Mouse (Mus musculus) kidney, postnatal 0 days (tissue): ENCODE data around the gene Hax1. TPM values are rescaled to one million over a fixed set of nuclear protein-coding genes. Genes with fewer than 3 reads are reported as not detected.
A peak's percentile ranks its signal among the peaks of the same experiment; 100 is the strongest.

Source experiments
- ATAC-seq: fragments of 200-750 bp; cut with Nextera tagmentation; replicated peaks from 2 replicates; pipeline ENCODE4 v1.8.0; 2017; ENCODE audit warnings: low read depth, moderate number of reproducible peaks, moderate TSS enrichment, moderate library complexity; ENCODE audit not compliant: low FRiP score
- DNase-seq: peaks from one replicate; pipeline ENCODE4 v3.0.0-alpha.2; 2016; ENCODE audit warnings: low spot score
- H3K27ac ChIP-seq: fragments of 300-500 bp; sonication (generic); 2 replicates; pipeline ENCODE4 v1.5.1; 2014; ENCODE audit warnings: mild to moderate bottlenecking
- H3K27me3 ChIP-seq: fragments of 300-500 bp; sonication (generic); 2 replicates; pipeline ENCODE4 v1.6.1; 2014; ENCODE audit warnings: low read length, mixed read lengths; ENCODE audit not compliant: insufficient read depth
- H3K36me3 ChIP-seq: fragments of 300-500 bp; sonication (generic); 2 replicates; pipeline ENCODE4 v1.6.1; 2014; ENCODE audit warnings: low read length, mixed read lengths; ENCODE audit not compliant: insufficient read depth
- H3K4me1 ChIP-seq: fragments of 300-500 bp; sonication (generic); replicated peaks from 2 replicates; pipeline ENCODE4 v1.6.1; 2014; ENCODE audit warnings: antibody characterized with exemption, low read length, mixed read lengths; ENCODE audit not compliant: insufficient read depth
- H3K4me2 ChIP-seq: fragments of 300-500 bp; sonication (generic); 2 replicates; pipeline ENCODE4 v1.6.1; 2014; ENCODE audit warnings: mild to moderate bottlenecking, low read length, moderate library complexity, mixed read lengths
- H3K4me3 ChIP-seq: fragments of 300-500 bp; sonication (generic); replicated peaks from 2 replicates; pipeline ENCODE4 v1.5.1; 2014; ENCODE audit warnings: low read depth, low read length
- H3K9ac ChIP-seq: fragments of 300-500 bp; sonication (generic); 2 replicates; pipeline ENCODE4 v1.6.1; 2014; ENCODE audit warnings: low read depth, low read length
- H3K9me3 ChIP-seq: fragments of 300-500 bp; sonication (generic); replicated peaks from 2 replicates; pipeline ENCODE4 v1.6.1; 2016; ENCODE audit warnings: low read length, inconsistent platforms, mixed read lengths
- CTCF ChIP-seq: IDR thresholded peaks from 2 replicates; pipeline ENCODE4 v1.5.1; 2016; ENCODE audit warnings: antibody characterized with exemption, low read depth, mild to moderate bottlenecking, moderate library complexity
- WGBS: fragments of 180-500 bp; shearing (Covaris S2); extraction: QIAGEN DNeasy Blood & Tissue Kit; methylation state at CpG from one replicate; pipeline ENCODE4 v1.1.7; 2014; 5-methylcytosine and 5-hydroxymethylcytosine counted together
- polyA plus RNA-seq: library from polyadenylated mRNA; unstranded; fragments of >200 nt; fragmentation: Nextera tagmentation; extraction: Ambion mirVana; gene quantifications from 2 replicates; pipeline ENCODE4 v1.2.1, GENCODE M21; 2015

Gene Hax1
- polyA plus RNA-seq, result 160 and 168 TPM in 2 replicates

DNA sequence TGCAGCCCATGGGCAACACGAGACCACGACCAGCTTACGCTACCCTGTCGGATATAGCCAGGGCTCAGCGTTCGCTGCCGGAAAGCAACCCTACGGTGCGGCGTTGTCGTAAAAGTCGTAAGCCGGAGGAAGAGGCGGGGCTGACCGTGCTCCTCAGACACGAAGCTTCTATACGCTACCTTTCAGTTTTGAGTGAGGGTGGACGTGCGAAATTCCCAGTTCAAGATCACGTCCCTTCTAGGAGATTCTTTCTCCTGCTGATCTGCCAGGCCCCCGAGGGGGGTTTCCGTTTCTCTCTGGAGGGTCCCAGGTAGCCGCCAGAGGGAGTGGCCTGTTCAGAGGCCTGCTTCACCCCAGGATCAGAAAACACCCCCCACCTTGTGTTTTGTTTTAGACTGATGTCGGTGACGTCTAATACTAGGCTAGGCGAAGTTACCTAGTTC is at the start of gene Hax1:
Hax1 (minus strand) TSS at position 169 of the 443 bp plus-strand sequence.
- Histone ChIP-seq H3K27ac (peak within 1 kb of the TSS; percentile 95), H3K27me3 (no peaks in the 10 kb centered on the region), H3K9me3 (no peaks in the 10 kb centered on the region), H3K9ac (peak within 1 kb of the TSS; percentile 86), H3K4me2 (peak within 1 kb of the TSS; percentile 86), H3K36me3 (peaks cover 19% of the 10 kb centered on the region), H3K4me3 (peak within 1 kb of the TSS; percentile 69), H3K4me1 (no peaks in the 10 kb centered on the region)
- peak; percentile 92 for ATAC-seq
- DNase-seq, result peak; percentile 98
- WGBS, result under 1% methylated on average over 26 of the region's 26 CpGs
- TF ChIP-seq CTCF, result peak; percentile 28; the same call in 1 of the 2 replicates

DNA sequence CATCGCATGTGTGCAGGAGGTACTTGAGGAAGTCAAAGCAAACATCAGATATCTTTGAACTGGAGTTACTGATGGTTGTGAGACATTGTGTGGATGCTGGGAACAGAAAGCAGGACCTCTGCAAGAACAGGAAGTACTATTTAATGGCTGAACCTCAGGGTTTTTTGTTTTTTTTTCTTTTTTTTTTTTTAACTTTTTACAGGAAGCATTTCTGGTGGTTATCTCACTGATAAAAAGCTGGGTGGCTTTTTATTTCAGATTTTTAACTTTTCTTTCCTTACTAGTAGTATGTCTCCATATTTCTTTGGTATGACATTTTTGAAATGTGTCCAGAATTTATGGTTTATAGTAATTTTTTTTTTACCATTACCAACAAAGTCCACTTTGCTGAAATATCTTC is 37.7 kb upstream of the Hax1 start:
- Histone ChIP-seq H3K4me1 (no peaks in the 10 kb centered on the region), H3K4me2 (no peak overlapping the region), H3K27ac (no peak overlapping the region), H3K36me3 (peaks cover 56% of the 10 kb centered on the region), H3K4me3 (no peak overlapping the region), H3K9me3 (no peaks in the 10 kb centered on the region), H3K27me3 (no peaks in the 10 kb centered on the region), H3K9ac (no peak overlapping the region)
- WGBS, result 97% methylated on average over 1 of the region's 1 CpGs
- no peak for ATAC-seq
- no peak for DNase-seq
- no peak for TF ChIP-seq CTCF

DNA sequence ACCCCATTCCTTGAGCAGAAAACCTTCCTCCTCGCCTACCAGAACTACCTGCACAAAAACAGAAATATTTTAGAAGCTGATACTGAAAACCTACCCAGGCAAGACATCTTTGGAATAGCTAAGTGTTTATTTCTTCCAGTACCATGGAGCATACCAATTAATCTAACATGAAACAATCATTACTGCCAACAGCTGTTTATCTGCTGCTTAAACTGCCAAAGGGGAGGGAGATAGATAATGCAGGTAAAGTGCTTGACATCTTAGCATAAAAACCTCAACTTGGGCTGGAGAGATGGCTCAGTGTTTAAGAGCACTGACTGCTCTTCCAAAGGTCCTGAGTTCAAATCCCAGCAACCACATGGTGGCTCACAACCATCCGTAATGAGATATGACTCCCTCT is 36.1 kb upstream of the Hax1 start:
- no peak for DNase-seq
- Histone ChIP-seq H3K36me3 (peaks cover 55% of the 10 kb centered on the region), H3K9me3 (no peaks in the 10 kb centered on the region), H3K27me3 (no peaks in the 10 kb centered on the region), H3K27ac (no peak overlapping the region), H3K9ac (no peak overlapping the region), H3K4me1 (no peaks in the 10 kb centered on the region), H3K4me3 (no peak overlapping the region), H3K4me2 (no peak overlapping the region)
- WGBS, result 93% methylated on average over 2 of the region's 2 CpGs
- TF ChIP-seq CTCF, result no peak
- no peak for ATAC-seq

DNA sequence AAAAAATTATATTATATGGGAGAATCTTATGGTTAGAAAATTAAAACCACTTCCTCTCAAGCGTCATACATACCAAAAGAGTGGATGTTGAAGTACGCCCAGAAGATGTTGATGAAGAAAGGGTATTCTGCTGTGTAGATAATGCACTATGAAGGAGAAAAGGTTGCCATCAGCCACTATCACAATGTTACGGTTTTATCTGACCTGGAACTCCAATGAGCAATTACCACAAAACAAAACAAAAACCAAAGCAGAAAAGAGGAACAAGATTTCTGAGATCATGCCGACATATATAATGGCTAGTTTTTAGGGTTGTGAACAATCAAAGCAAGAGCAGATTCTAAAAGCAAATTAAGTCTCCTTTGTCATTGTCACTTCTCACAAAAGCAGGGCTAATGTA is 18.0 kb upstream of the Hax1 start:
- ATAC-seq, result no peak
- peaks cover 88% of the 10 kb centered on the region for H3K36me3 ChIP-seq
- H3K27ac ChIP-seq, result no peak overlapping the region
- no peaks in the 10 kb centered on the region for H3K27me3 ChIP-seq
- H3K9ac ChIP-seq, result no peak overlapping the region
- TF ChIP-seq CTCF, result no peak
- no peaks in the 10 kb centered on the region for H3K9me3 ChIP-seq
- H3K4me3 ChIP-seq, result no peak overlapping the region
- 93% methylated on average over 4 of the region's 4 CpGs for WGBS
- no peak for DNase-seq
- H3K4me2 ChIP-seq, result no peak overlapping the region
- no peaks in the 10 kb centered on the region for H3K4me1 ChIP-seq

DNA sequence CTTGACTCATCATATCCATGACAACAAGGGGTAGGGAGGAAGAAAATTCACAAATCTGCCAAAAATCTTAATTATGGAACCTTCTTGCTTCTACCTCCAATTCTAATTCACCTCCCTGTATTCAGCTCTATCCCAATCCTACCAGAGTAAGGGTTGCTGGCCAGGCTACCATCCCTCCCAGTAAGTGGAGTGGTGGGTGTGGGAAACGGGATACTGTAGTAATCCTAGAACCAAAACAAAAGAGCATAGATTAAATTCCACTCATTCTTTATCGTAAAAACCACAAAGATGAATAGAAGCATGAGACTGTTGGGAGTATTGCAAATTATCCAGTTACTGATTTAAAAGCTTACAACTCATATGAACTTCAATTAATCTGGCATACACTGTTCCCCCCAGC is 11.7 kb upstream of the Hax1 start:
- no peaks in the 10 kb centered on the region for H3K9me3 ChIP-seq
- H3K9ac ChIP-seq, result no peak overlapping the region
- no peak overlapping the region for H3K27ac ChIP-seq
- no peaks in the 10 kb centered on the region for H3K4me1 ChIP-seq
- ATAC-seq (no peak), DNase-seq (no peak)
- no peak for TF ChIP-seq CTCF
- no peak overlapping the region for H3K4me3 ChIP-seq
- no peaks in the 10 kb centered on the region for H3K27me3 ChIP-seq
- no peak overlapping the region for H3K4me2 ChIP-seq
- peaks cover 70% of the 10 kb centered on the region for H3K36me3 ChIP-seq
- 60% methylated on average over 2 of the region's 2 CpGs for WGBS

DNA sequence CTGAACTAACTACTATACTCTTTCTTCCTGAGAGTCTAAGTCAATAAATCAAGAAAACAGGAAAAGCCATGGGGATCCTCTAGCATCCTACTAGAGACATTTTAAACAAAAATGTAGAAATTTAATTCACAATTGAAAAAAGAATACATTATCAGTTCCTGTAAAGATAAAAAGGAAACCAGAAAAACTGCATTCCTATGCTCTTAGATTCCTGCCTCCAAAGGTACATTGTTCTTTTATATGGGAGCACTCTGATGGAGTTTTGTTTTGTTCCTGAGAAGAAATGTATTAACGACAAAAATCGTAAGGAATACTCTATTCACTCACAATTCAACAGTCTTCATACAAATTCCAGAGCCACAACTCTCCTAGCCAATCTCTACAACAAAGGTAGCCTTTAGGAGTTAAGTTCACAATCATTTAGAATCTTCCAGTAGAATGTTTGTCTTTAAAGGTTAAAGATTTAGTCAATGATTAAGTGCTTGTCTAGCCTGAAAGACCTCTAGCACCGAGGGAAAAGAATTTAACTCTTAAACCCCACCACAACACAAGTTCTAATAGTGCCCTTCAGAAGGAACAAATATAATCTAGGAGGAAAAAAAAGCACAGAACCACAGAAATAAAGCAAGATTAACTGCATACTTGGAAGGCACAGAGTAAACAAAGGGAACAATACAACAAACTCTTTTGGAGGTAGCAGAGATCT is 5.7 kb upstream of the Hax1 start:
- Histone ChIP-seq H3K27ac (peak overlapping the region; percentile 67), H3K36me3 (peaks cover 44% of the 10 kb centered on the region), H3K9ac (no peak overlapping the region), H3K4me1 (no peaks in the 10 kb centered on the region), H3K27me3 (no peaks in the 10 kb centered on the region), H3K4me2 (0 out of 2 replicates have a peak overlapping the region, but pooled peaks have one; percentile 19), H3K4me3 (no peak overlapping the region), H3K9me3 (no peaks in the 10 kb centered on the region)
- ATAC-seq, result 0 out of 2 replicates have a peak, but pooled peaks have one; percentile 31
- peak; percentile 50 for DNase-seq
- WGBS, result 27% methylated on average over 3 of the region's 3 CpGs
- TF ChIP-seq CTCF, result no peak
